Mouse (Mus musculus): ENCODE data around the gene Bglap2. TPM values are rescaled to one million over a fixed set of nuclear protein-coding genes. Genes with fewer than 3 reads are reported as not detected.
"Not testable (repeated sequence)": the region's sequence is repeated elsewhere in the genome, so short reads cannot be mapped to it uniquely, and the experiment has no call there.

Gene Bglap2
- not detected in 2 replicates for polyA plus RNA-seq (2015; fragmentation: Nextera tagmentation; extraction: Ambion mirVana)

- H3K9ac ChIP-seq; H3K4me3 ChIP-seq; H3K9me3 ChIP-seq (replicated peaks); ATAC-seq; H3K36me3 ChIP-seq (ENCODE audit: poor library complexity, severe bottlenecking); H3K4me2 ChIP-seq; H3K27me3 ChIP-seq; H3K27ac ChIP-seq: not testable (repeated sequence)
- 80% methylated on average over 5 of the region's 5 CpGs for WGBS
- H3K4me1 ChIP-seq, result peaks cover 16% of the 10 kb centered on the region
Observed at GRCm38 (mm10) chr3:88378599-88378998, at the start of gene Bglap2. TSS of gene Bglap2 (minus strand) at chr3:88378699.

GRCm38 (mm10) chr3:88427342-88427905, 48.9 kb upstream of the Bglap2 start:
- Histone ChIP-seq H3K9me3 (replicated peaks) (no peaks in the 10 kb centered on the region), H3K36me3 (ENCODE audit: poor library complexity, severe bottlenecking) (no peaks in the 10 kb centered on the region), H3K9ac (no peak overlapping the region), H3K27ac (no peak overlapping the region), H3K4me3 (no peak overlapping the region), H3K4me2 (no peak overlapping the region), H3K4me1 (peaks cover 19% of the 10 kb centered on the region), H3K27me3 (no peaks in the 10 kb centered on the region)
- 84% methylated on average over 4 of the region's 4 CpGs for WGBS
- ATAC-seq, result no peak

- Histone ChIP-seq H3K27me3 (no peaks in the 10 kb centered on the region), H3K4me1 (peaks cover 26% of the 10 kb centered on the region), H3K4me2 (no peak overlapping the region), H3K36me3 (ENCODE audit: poor library complexity, severe bottlenecking) (peaks cover 8% of the 10 kb centered on the region), H3K9ac (no peak overlapping the region), H3K9me3 (replicated peaks) (no peaks in the 10 kb centered on the region), H3K4me3 (peak overlapping the region; percentile 73; the same call in 1 of the 2 replicates), H3K27ac (no peak overlapping the region)
- WGBS, result 88% methylated on average over 10 of the region's 10 CpGs
- no peak for ATAC-seq
Observed at GRCm38 (mm10) chr3:88425708-88426420, 47.4 kb upstream of the Bglap2 start.

GRCm38 (mm10) chr3:88425330-88425689, 46.8 kb upstream of the Bglap2 start:
- no peak overlapping the region for H3K9ac ChIP-seq
- peaks cover 14% of the 10 kb centered on the region for H3K36me3 ChIP-seq (ENCODE audit: poor library complexity, severe bottlenecking)
- H3K4me3 ChIP-seq, result peak overlapping the region; percentile 73
- H3K4me1 ChIP-seq, result peaks cover 26% of the 10 kb centered on the region
- 10% methylated on average over 2 of the region's 2 CpGs for WGBS
- no peak for ATAC-seq
- H3K9me3 ChIP-seq (replicated peaks), result no peaks in the 10 kb centered on the region
- no peak overlapping the region for H3K27ac ChIP-seq
- H3K4me2 ChIP-seq, result peak overlapping the region; percentile 41
- H3K27me3 ChIP-seq, result no peaks in the 10 kb centered on the region

GRCm38 (mm10) chr3:88424605-88425329, 46.3 kb upstream of the Bglap2 start, which contains the start of gene Slc25a44:
TSS of gene Slc25a44 (minus strand) at chr3:88425139.
- peak; percentile 97 for ATAC-seq
- Histone ChIP-seq H3K9me3 (replicated peaks) (no peaks in the 10 kb centered on the region), H3K27ac (peak within 1 kb of the TSS; percentile 78), H3K4me2 (peak within 1 kb of the TSS; percentile 91), H3K4me3 (peak within 1 kb of the TSS; percentile 73), H3K4me1 (peaks cover 26% of the 10 kb centered on the region), H3K36me3 (ENCODE audit: poor library complexity, severe bottlenecking) (peaks cover 19% of the 10 kb centered on the region), H3K27me3 (no peaks in the 10 kb centered on the region), H3K9ac (peak within 1 kb of the TSS; percentile 76)
- 1% methylated on average over 35 of the region's 35 CpGs for WGBS

GRCm38 (mm10) chr3:88422020-88422720, 43.7 kb upstream of the Bglap2 start:
- WGBS, result 41% methylated on average over 9 of the region's 9 CpGs
- peaks cover 44% of the 10 kb centered on the region for H3K36me3 ChIP-seq (ENCODE audit: poor library complexity, severe bottlenecking)
- ATAC-seq, result no peak
- no peak overlapping the region for H3K9ac ChIP-seq
- H3K27ac ChIP-seq, result no peak overlapping the region
- no peaks in the 10 kb centered on the region for H3K27me3 ChIP-seq
- no peaks in the 10 kb centered on the region for H3K9me3 ChIP-seq (replicated peaks)
- 0 out of 2 replicates have a peak overlapping the region, but pooled peaks have one; percentile 4 for H3K4me2 ChIP-seq
- no peak overlapping the region for H3K4me3 ChIP-seq
- peaks cover 26% of the 10 kb centered on the region for H3K4me1 ChIP-seq

GRCm38 (mm10) chr3:88420771-88421170, 42.3 kb upstream of the Bglap2 start:
- no peak for ATAC-seq
- H3K36me3 ChIP-seq (ENCODE audit: poor library complexity, severe bottlenecking), result peaks cover 58% of the 10 kb centered on the region
- WGBS, result 95% methylated on average over 19 of the region's 19 CpGs

GRCm38 (mm10) chr3:88418016-88418415, 39.5 kb upstream of the Bglap2 start:
- Histone ChIP-seq H3K27me3 (no peaks in the 10 kb centered on the region), H3K27ac (no peak overlapping the region), H3K9me3 (replicated peaks) (no peaks in the 10 kb centered on the region), H3K4me1 (peaks cover 11% of the 10 kb centered on the region; the same call in 1 of the 2 replicates), H3K9ac (no peak overlapping the region), H3K4me2 (no peak overlapping the region), H3K36me3 (ENCODE audit: poor library complexity, severe bottlenecking) (peaks cover 85% of the 10 kb centered on the region), H3K4me3 (no peak overlapping the region)
- 87% methylated on average over 6 of the region's 6 CpGs for WGBS
- no peak for ATAC-seq

More at GRCm38 (mm10) chr3:88420771-88421170, 42.3 kb upstream of the Bglap2 start:
- Histone ChIP-seq H3K4me2 (no peak overlapping the region), H3K4me1 (peaks cover 26% of the 10 kb centered on the region), H3K27me3 (no peaks in the 10 kb centered on the region), H3K4me3 (no peak overlapping the region), H3K27ac (no peak overlapping the region), H3K9me3 (replicated peaks) (no peaks in the 10 kb centered on the region), H3K9ac (no peak overlapping the region)

GRCm38 (mm10) chr3:88415668-88416067, 37.2 kb upstream of the Bglap2 start:
- no peak overlapping the region for H3K4me2 ChIP-seq
- no peak for ATAC-seq
- peaks cover 93% of the 10 kb centered on the region for H3K36me3 ChIP-seq (ENCODE audit: poor library complexity, severe bottlenecking)
- no peak overlapping the region for H3K27ac ChIP-seq
- 93% methylated on average over 4 of the region's 4 CpGs for WGBS
- H3K27me3 ChIP-seq, result no peaks in the 10 kb centered on the region
- H3K4me3 ChIP-seq, result no peak overlapping the region
- H3K9ac ChIP-seq, result peak overlapping the region; percentile 32; the same call in 1 of the 2 replicates
- no peaks in the 10 kb centered on the region for H3K9me3 ChIP-seq (replicated peaks)
- H3K4me1 ChIP-seq, result peaks cover 3% of the 10 kb centered on the region

- H3K4me1 ChIP-seq, result peaks cover 25% of the 10 kb centered on the region
- H3K27ac ChIP-seq, result no peak overlapping the region
- H3K36me3 ChIP-seq (ENCODE audit: poor library complexity, severe bottlenecking), result peaks cover 63% of the 10 kb centered on the region
- H3K9me3 ChIP-seq (replicated peaks), result no peaks in the 10 kb centered on the region
- H3K9ac ChIP-seq, result no peak overlapping the region
- H3K4me3 ChIP-seq, result no peak overlapping the region
- WGBS, result 87% methylated on average over 11 of the region's 11 CpGs
- no peak overlapping the region for H3K4me2 ChIP-seq
- no peaks in the 10 kb centered on the region for H3K27me3 ChIP-seq
- ATAC-seq, result no peak
Observed at GRCm38 (mm10) chr3:88412636-88413035, 34.1 kb upstream of the Bglap2 start.

- peaks cover 55% of the 10 kb centered on the region for H3K36me3 ChIP-seq (ENCODE audit: poor library complexity, severe bottlenecking)
- peaks cover 30% of the 10 kb centered on the region for H3K4me1 ChIP-seq
- WGBS, result 93% methylated on average over 4 of the region's 4 CpGs
- no peak for ATAC-seq
- no peak overlapping the region for H3K27ac ChIP-seq
- no peaks in the 10 kb centered on the region for H3K9me3 ChIP-seq (replicated peaks)
- no peak overlapping the region for H3K4me3 ChIP-seq
- H3K4me2 ChIP-seq, result no peak overlapping the region
- no peak overlapping the region for H3K9ac ChIP-seq
- H3K27me3 ChIP-seq, result no peaks in the 10 kb centered on the region
Observed at GRCm38 (mm10) chr3:88411681-88412080, 33.2 kb upstream of the Bglap2 start.

Data from forebrain, embryonic 13.5 days (tissue).